Mouse (Mus musculus): ENCODE results near the gene Oas1a.
"Not testable (repeated sequence)": the region's sequence is repeated elsewhere in the genome, so short reads cannot be mapped to it uniquely, and the experiment has no call there.

Oas1a gene

GRCm38 (mm10) chr5:120906791-120907733, at the start of gene Oas1a:
Gene Oas1a, minus strand, starts transcription at chr5:120907521.
- not testable (repeated sequence) for DNase-seq

GRCm38 (mm10) chr5:120953974-120954373, 46.7 kb upstream of the Oas1a start:
- DNase-seq, result no peak

GRCm38 (mm10) chr5:120952242-120952770, 45.0 kb upstream of the Oas1a start:
- no peak for DNase-seq

- DNase-seq, result no peak
These were observed 34.8 kb upstream of the Oas1a start for GRCm38 (mm10) chr5:120942076-120942475.

GRCm38 (mm10) chr5:120938586-120938985, 31.3 kb upstream of the Oas1a start:
- DNase-seq, result no peak

GRCm38 (mm10) chr5:120937841-120938240, 30.5 kb upstream of the Oas1a start:
- no peak for DNase-seq

- DNase-seq, result no peak
These were observed 26.6 kb upstream of the Oas1a start for GRCm38 (mm10) chr5:120933966-120934365.

GRCm38 (mm10) chr5:120927036-120927435, 19.7 kb upstream of the Oas1a start:
- no peak for DNase-seq

GRCm38 (mm10) chr5:120926311-120926710, 19.0 kb upstream of the Oas1a start:
- DNase-seq, result not testable (repeated sequence)

GRCm38 (mm10) chr5:120924520-120924919, 17.2 kb upstream of the Oas1a start:
- DNase-seq, result not testable (repeated sequence)

GRCm38 (mm10) chr5:120923969-120924368, 16.6 kb upstream of the Oas1a start:
- DNase-seq, result no peak

GRCm38 (mm10) chr5:120920296-120920695, 13.0 kb upstream of the Oas1a start:
- DNase-seq, result no peak

GRCm38 (mm10) chr5:120919156-120919935, 12.0 kb upstream of the Oas1a start:
- not testable (repeated sequence) for DNase-seq

- not testable (repeated sequence) for DNase-seq
These were observed 6.9 kb upstream of the Oas1a start, which contains the start of gene Oas1d for GRCm38 (mm10) chr5:120914204-120914603. Gene Oas1d, plus strand, starts transcription at chr5:120914536.

- DNase-seq, result no peak
These were observed 1.0 kb upstream of the Oas1a start for GRCm38 (mm10) chr5:120908196-120908920.

GRCm38 (mm10) chr5:120902056-120902455, 5.3 kb downstream of the Oas1a start:
- no peak for DNase-seq

- no peak for DNase-seq
These were observed 6.7 kb downstream of the Oas1a start for GRCm38 (mm10) chr5:120900666-120901065.

GRCm38 (mm10) chr5:120898726-120899125, 8.6 kb downstream of the Oas1a start:
- DNase-seq, result no peak

- no peak for DNase-seq
These were observed 9.0 kb downstream of the Oas1a start for GRCm38 (mm10) chr5:120898307-120898706.

GRCm38 (mm10) chr5:120895231-120895900, 12.0 kb downstream of the Oas1a start:
- DNase-seq, result no peak

- not testable (repeated sequence) for DNase-seq
These were observed 12.6 kb downstream of the Oas1a start for GRCm38 (mm10) chr5:120894692-120895091.

- not testable (repeated sequence) for DNase-seq
These were observed 13.5 kb downstream of the Oas1a start for GRCm38 (mm10) chr5:120893866-120894265.

Data from kidney, adult 11 months (tissue).